Mouse (Mus musculus) adrenal gland, postnatal 10 days (tissue): Measurements from ENCODE around the gene Casp7. TPM values are rescaled to one million over a fixed set of nuclear protein-coding genes. Genes with fewer than 3 reads are reported as not detected.

ENCODE experiments used
- DNase-seq: peaks from one replicate; pipeline ENCODE4 v3.0.0; 2021; ENCODE audit warnings: mixed read lengths
- total RNA-seq, 2 experiments: library from RNA; stranded (reverse); gene quantifications; 2 replicates each; pipeline ENCODE4 v1.2.3; 2021

Casp7 gene
- total RNA-seq, 2 experiments from 2014 or later, result 16.7 to 21.5 TPM

DNA sequence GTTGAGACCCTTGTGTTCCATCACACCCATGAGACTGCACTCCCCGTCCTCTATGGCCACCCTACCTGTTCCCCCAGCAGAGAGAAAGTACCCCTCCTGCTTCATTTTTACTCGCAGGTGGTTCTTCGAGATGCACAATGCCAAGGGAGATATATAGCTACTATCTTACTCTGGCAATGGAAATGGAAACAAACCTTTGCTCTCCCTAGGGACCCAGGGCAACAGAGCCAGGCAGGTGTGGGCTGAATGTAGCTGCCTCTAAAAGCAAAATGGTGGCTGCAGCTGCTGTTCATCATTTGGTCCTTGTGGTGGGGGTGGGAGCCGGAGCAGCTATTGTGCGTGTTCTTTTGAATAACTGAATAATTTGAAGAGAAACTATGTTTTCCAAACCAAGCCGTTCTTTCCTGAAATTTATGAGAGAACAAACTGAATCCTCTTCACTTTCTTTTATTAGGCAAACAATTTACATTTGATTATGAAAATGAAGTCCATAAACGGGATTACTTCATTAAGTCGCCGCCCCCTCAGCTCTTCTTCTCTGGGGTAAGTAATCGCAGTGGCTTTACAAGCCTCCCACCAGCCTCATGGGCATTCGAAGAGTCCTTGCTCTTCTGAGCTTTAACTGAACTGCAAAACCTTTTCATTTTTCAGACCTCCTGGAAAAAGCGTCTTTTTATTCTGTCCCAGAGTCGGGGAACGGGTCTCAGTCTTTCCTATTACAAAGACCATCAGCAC is 73.5 kb downstream of the Casp7 start:
- no peak for DNase-seq

DNA sequence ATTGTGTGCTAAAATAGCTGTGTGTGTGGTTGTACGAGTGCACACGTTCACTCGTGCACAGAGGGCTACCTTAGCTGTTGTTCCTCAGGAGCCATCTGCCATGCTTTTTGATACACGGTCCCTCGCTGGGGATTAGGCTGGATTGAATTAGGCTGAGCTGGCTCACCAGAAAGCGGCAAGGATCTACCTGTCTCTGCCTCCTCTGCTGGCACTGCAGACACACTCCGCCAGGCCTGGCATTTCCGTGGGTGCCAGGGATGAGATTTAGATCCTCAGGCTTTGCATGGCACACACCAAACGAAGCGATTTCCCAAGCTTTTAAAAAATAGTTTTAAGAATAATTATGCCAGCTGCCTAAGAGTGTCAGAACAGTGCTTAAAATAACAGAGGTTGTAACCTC is 75.0 kb downstream of the Casp7 start:
- no peak for DNase-seq

DNA sequence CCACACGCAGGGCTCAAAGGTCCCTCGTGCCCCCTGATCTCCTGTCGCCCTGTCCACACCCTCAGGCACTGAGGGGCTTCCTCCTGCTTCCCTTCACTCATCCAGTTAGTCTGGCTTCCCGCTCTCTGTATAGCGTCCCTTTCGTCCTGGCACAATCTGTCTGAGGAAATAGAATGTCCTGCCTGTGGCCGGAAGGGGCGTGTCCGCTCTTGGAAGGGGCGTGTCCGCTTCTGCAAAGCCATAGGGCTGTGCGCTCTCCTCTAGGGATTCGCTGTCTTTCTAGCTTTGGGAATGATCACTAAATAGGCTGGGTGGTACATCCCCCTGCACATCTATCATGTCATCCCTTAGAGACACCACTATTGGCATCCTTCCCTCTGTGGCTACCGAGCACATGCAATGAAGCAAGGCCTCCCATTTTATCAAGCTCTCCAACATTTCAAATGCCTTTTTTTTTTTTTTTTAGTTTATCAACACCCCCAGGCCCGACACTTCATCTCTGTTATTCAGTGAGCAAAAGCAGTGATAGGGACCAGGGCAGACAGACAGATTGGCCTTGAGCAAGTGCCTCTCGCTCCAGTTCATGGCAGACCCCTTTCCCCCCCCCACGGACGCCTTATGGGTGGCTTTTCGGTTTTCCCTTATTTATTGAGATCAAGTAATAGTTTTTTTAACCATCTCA is 78.1 kb downstream of the Casp7 start:
- DNase-seq, result peak; percentile 39

DNA sequence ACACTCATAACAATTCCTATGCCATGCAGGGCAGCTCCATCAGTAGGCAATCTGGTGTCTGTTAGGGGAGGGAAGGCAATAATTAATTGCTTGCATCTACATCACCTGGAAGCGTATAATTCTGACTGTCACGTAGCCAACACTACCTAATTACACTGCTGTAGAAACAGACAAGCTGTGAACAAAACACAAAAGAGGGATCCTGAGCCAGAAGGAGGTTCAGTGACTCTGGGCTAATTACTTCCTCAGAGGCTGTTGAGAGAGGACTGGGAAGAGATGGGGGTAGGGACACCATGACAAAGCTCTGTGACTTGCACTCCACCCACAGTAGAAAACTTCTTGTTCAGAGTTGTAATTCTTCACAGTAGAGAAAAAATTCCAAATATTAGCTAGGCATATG is 79.6 kb downstream of the Casp7 start:
- no peak for DNase-seq

DNA sequence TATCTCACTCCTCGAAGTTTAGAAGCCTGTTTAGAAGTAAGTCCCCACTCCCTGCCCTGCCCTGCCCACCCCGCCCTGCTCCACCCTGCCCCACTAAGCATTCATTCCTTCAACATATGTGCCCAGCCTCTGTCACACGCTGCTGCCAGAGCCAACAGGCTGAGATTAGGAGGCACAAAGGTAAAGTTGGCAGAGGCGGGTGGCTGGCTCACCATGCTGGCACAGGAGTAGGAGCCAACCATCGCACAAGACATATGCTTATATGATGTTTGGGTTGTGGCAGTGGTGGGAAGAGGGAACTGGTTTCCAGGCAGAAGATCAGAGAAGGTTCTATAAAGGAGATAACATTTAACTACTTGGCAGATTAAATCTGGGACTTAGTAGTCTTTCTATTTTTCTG is 80.3 kb downstream of the Casp7 start:
- DNase-seq, result no peak

DNA sequence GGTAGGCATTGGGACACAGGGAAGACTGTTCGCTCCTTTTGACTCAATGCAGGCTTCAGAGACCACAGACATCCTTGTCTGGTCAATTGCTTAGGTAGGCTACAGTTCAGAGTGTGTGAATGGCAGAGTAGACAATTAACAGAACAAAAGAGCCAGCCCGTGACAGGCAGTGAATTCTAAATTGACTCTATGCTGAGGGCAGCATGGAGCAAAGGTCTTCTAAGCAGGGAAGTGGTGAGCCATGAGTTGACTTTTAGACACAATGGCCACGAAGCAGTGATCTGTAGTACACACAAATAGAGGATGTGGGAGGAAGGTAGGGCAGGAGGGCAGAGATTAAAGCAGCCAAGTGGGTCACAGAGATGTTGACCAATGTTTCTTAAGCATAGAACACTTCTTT is 80.9 kb downstream of the Casp7 start:
- DNase-seq, result no peak

DNA sequence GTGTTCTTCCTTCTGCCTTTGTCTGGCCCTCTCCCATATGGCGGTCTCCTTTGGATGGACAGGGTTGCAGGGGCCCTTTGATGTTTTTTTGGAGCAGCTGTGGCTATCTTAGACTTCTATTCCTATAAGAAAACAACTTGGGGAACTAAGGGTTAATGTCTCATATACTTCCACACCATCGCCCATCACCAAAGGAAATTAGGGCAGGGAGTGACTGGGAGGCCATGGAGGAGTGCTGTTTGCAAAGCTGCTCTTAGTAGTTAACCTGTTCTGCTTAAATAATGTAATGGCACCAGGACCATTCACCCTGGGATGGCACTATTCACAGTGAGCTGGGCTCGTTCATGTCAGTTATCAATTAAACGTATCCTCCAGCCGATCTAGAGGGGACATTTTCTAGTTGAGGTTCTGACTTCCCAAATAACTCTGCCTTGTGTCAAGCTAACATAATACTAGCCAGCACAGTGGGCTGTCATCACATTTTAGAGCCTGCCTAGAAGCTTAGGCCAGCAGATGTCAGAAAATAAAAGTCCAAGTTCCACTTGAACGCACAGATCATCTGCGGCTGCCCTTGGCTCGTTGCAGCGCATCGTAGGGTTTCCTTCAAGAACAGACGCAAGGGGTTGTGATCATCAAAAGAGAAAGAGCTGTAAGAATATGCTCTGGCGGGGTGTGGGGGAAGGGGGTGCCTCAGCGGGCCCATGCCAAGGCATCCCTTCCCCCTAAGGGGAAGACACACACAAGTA is 87.9 kb downstream of the Casp7 start:
- DNase-seq, result no peak

DNA sequence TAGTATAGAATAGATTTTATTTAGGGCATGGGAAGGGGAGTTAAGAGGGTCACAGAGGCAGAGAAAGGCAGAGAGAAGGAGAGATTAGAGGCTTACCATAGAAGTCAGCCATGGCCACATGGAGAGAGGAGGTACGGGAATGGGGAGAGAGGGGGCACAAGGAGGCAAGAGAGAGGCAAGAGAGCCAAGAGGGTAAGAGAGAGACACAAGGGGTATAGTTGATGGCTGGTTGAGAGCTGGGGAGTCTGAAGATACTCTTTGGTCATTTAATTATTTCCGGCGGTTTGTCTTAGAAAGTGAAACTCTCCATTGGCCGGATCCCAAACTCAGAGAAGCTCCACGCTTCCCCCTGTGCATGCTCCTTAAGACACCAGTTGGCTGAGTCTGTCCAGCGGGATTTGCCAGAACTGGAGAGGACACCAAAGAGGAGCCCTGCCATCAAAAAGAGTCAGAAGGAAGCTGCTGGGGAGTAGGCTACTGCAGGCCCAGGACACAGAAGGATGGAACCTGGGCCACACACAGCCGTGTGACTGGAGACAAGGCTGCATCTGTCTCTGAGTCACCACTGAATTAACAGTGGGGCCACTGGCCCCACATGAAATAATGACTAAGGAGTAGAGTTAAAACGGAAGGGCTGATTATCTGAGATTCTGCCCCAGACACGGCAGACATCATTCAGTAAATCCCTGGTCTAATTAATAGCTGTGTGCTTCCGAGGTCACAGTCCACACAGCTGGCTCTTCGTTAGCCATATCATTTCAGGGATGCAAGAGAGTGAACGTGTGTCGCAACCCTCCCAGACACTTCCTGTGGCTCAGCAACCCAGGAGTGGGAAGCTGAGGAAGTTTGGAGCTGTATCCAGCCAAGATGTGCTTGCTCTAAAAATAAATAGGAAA is 88.7 kb downstream of the Casp7 start:
- peak; percentile 34 for DNase-seq

DNA sequence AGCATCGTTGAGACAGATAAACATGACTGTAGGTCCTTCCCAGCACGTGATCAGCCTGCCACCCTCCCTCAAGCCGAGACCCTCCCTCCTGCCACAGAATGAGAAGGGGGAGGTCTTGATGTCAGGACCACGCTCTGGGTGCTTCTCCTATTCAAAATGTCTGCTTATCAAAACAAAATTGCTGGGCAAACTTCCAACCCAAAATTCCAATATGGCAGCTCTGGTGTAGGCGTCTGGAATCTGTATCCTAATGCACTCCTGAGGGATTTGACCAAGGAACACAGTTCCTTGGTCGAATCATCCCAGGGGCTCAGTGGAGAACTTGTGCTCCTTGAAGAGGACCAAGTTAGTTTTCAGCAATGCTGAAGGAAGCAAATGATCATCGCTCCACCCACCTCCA is 90.0 kb downstream of the Casp7 start:
- DNase-seq, result no peak

DNA sequence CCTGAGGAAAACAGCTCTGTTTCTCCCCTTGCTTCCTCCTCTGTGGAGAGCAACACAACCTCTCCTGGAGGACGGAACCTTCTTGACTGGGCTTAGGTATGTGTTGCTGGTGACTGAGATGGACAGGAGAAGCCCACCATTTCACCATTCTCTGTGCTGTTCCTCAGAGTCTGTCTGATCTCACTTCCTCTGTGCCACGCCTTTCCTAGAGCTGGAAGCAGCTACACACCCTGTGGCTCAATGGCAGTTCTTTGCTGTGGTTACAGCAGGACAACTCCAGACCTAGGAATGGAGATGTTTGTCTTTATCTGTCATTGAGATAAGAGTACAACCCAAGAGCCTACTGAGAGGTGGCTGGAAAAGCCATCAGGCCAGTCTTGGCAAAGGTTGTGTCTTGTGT is 90.4 kb downstream of the Casp7 start:
- DNase-seq, result no peak

DNA sequence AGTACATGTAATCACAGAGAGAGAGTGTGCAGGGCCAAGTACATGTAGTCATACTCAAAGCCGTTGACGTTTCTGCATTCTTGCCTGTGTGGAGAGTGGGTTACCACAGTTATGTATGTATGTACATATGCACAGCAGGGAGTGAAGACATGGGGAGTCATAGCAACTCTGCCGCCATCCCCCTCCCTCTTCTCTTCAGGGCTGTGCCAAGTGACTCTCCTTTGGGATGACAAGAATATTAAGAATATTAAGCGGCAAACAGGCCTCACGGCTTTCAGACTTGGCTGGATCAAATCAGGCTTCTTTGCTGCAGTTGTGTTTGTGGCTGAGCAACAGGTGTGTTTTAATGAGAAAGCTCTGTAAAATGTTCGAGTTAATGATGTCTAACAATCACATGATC is 92.7 kb downstream of the Casp7 start:
- no peak for DNase-seq

Other genes starting within 250 kb of the Casp7 start
- 10 to 100 TPM; 11.6 to 25.7 TPM for gene Habp2, start 110.0 kb upstream of the Casp7 start, total RNA-seq
- gene Nrap, start 7.1 kb upstream of the Casp7 start, total RNA-seq, result 10 to 100 TPM; 10.2 to 44.0 TPM
- under 1 TPM; 0.12 to 0.36 TPM for gene Plekhs1, start 64.5 kb downstream of the Casp7 start, total RNA-seq
- 10 to 100 TPM; 12.4 to 13.7 TPM for gene Dclre1a, start 151.1 kb downstream of the Casp7 start, total RNA-seq
- 10 to 100 TPM; 16.1 to 19.1 TPM for gene Nhlrc2, start 151.1 kb downstream of the Casp7 start, total RNA-seq